Mouse (Mus musculus) ES-Bruce4 (cell line): ENCODE data around the gene Nudt17.

ENCODE experiments used
- CTCF ChIP-seq: IDR thresholded peaks from one replicate; pipeline ENCODE4 v1.8.1; 2011; ENCODE audit warnings: low read depth, low read length
- EP300 ChIP-seq: IDR thresholded peaks from 2 replicates; pipeline ENCODE4 v1.6.1; 2011; ENCODE audit warnings: low read depth, low read length; ENCODE audit not compliant: insufficient read depth
- POLR2A ChIP-seq: IDR thresholded peaks from one replicate; pipeline ENCODE4 v1.8.1; 2011; ENCODE audit warnings: low read length; ENCODE audit not compliant: insufficient read depth

DNA sequence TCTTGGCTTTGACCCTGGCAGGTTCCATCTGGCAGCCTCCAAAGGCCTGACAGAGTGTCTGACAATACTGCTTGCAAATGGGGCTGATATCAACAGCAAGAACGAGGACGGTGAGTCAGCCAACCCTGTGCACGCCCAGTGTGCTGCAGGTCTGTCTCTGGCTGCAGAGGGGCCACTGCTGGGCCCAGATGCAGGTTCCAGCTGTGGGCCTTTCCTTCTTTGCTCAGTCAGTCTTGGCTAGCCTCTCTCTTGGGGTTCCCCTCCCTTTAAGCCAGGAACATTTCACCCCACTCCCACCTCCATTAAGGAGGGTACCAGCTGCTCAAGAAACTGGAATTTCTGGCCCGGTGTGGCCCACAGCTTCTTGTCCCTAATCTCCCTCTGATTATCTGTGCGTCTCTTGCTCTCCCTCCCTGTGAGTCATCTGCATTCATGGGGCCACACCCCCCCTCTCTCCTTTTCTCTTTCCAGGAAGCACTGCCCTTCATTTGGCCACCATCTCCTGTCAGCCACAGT is 29.1 kb downstream of the Nudt17 start:
- TF ChIP-seq CTCF (no peak), EP300 (peak; percentile 95), POLR2A (no peak)
